Mouse (Mus musculus): ENCODE results near the gene Rnf138rt1. TPM values are rescaled to one million over a fixed set of nuclear protein-coding genes. Genes with fewer than 3 reads are reported as not detected.
A peak's percentile ranks its signal among the peaks of the same experiment; 100 is the strongest.

Gene Rnf138rt1
- polyA plus RNA-seq (2014; fragmentation: Nextera tagmentation; extraction: Ambion mirVana), result 0.20 TPM in 1 of 2 replicates, not detected in the other

DNA sequence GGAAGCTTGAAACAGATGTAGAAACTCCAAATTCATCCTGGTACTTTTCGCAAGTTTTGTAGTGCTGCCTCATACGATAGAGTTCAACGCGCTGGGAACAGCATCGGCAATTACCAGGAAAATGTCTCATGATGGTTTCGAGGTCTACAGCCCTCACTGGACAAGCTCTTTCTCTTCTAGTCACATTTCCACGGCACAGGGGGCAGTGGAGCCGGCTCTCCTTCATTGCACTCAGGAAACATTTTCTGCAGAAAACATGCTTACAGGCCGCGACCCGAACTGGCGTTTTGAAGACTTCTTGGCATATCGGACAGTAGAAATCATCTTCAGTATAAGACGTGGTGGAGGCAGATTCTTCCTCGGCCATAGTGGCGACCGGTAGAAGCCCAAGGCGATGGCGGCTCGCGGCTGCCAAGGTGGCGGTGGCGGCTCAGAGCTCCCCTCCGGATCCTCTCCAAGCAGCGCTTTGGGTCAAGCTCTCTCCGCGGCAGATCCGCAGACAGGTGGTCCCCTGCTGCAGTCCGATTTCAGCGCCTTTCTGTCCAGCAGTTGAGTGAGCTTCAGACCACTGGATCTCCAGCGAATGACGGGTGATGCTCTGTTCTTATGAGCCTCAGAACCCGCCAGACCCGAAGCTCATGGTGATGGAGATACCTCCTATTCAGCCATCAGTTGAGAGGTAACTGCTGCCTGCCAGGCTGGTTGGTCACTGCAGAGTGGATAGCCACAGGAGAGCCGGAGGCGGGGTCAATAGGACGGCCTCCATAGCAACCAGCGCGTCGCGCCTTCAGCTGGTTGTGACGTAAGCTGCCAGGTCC is at the start of gene Rnf138rt1:
Rnf138rt1 (minus strand) TSS at position 713 of the 818 bp plus-strand sequence.
- no peaks in the 10 kb centered on the region for H3K36me3 ChIP-seq (ENCODE audit: control insufficient read depth, insufficient read depth, low read length)
- H3K4me2 ChIP-seq (ENCODE audit: low read length), result peak within 1 kb of the TSS; percentile 54
- DNase-seq (ENCODE audit: low spot score), result peak; percentile 52
- H3K4me3 ChIP-seq (ENCODE audit: low read depth, low read length), result peak within 1 kb of the TSS; percentile 33
- H3K27me3 ChIP-seq (replicated peaks; ENCODE audit: control insufficient read depth, insufficient read depth, low read length), result peaks cover 17% of the 10 kb centered on the region
- H3K27ac ChIP-seq (ENCODE audit: low read depth), result no peak within 1 kb of the TSS
- H3K9ac ChIP-seq (ENCODE audit: low read length), result no peak within 1 kb of the TSS
- WGBS, result 24% methylated on average over 42 of the region's 42 CpGs
- ATAC-seq (replicated peaks; ENCODE audit: low FRiP score, low TSS enrichment, low read depth), result no peak
- no peaks in the 10 kb centered on the region for H3K4me1 ChIP-seq (replicated peaks; ENCODE audit: control insufficient read depth, insufficient read depth, low read length)
- no peaks in the 10 kb centered on the region for H3K9me3 ChIP-seq (ENCODE audit: control insufficient read depth, low read length)

DNA sequence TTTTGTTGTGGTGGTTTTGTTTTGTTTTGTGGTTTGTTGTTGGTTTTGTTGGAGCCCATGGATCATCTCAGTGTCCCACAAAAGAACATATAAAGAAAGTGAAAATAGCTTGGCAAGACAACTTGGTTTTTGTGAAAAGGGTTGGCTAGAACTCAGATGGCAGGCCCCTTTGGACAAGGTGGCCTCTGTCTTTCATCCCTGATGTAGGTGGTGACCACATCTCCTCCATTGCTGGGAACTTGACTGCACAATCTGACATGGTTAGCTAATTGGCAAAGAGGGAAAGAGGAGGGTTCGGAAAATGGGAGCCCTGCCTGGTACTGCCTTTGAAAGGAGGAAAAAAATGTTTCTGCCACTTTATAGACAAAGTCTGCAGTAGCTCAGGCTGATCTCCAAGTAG is 46.1 kb upstream of the Rnf138rt1 start:
- DNase-seq (ENCODE audit: low spot score), result no peak
- peaks cover 6% of the 10 kb centered on the region; the same call in 1 of the 2 replicates for H3K27me3 ChIP-seq (replicated peaks; ENCODE audit: control insufficient read depth, insufficient read depth, low read length)
- H3K9ac ChIP-seq (ENCODE audit: low read length), result no peak overlapping the region
- no peaks in the 10 kb centered on the region for H3K36me3 ChIP-seq (ENCODE audit: control insufficient read depth, insufficient read depth, low read length)
- no peak overlapping the region for H3K4me3 ChIP-seq (ENCODE audit: low read depth, low read length)
- H3K4me2 ChIP-seq (ENCODE audit: low read length), result no peak overlapping the region
- WGBS, result 64% methylated on average over 1 of the region's 1 CpGs
- H3K27ac ChIP-seq (ENCODE audit: low read depth), result no peak overlapping the region
- ATAC-seq (replicated peaks; ENCODE audit: low FRiP score, low TSS enrichment, low read depth), result no peak
- H3K9me3 ChIP-seq (ENCODE audit: control insufficient read depth, low read length), result no peaks in the 10 kb centered on the region
- H3K4me1 ChIP-seq (replicated peaks; ENCODE audit: control insufficient read depth, insufficient read depth, low read length), result no peaks in the 10 kb centered on the region

DNA sequence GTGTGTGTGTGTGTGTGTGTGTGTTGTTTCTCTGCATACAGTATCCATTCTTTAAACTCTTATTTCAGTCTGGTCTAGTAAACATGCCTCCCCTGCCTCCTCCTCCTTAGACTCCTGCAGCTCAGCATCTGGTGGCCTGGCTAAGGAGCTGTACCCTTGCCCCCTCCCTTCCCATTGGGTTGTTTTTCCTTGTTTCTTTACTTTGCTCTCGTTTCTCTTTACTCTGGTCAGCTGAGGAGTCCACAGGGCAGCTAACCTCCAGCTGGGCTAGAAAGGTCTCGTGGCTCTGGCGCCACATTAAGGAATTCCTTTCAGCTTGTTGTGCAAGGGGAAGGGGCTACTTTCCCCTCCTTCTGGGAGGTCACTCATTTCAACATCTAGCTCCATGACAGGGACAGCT is 5.2 kb upstream of the Rnf138rt1 start:
- H3K4me3 ChIP-seq (ENCODE audit: low read depth, low read length), result no peak overlapping the region
- WGBS, result 32% methylated on average over 3 of the region's 3 CpGs
- no peak overlapping the region for H3K4me2 ChIP-seq (ENCODE audit: low read length)
- no peak overlapping the region for H3K9ac ChIP-seq (ENCODE audit: low read length)
- ATAC-seq (replicated peaks; ENCODE audit: low FRiP score, low TSS enrichment, low read depth) (no peak), DNase-seq (ENCODE audit: low spot score) (no peak)
- peaks cover 11% of the 10 kb centered on the region; the same call in 1 of the 2 replicates for H3K27me3 ChIP-seq (replicated peaks; ENCODE audit: control insufficient read depth, insufficient read depth, low read length)
- no peak overlapping the region for H3K27ac ChIP-seq (ENCODE audit: low read depth)
- no peaks in the 10 kb centered on the region for H3K9me3 ChIP-seq (ENCODE audit: control insufficient read depth, low read length)
- H3K36me3 ChIP-seq (ENCODE audit: control insufficient read depth, insufficient read depth, low read length), result no peaks in the 10 kb centered on the region
- no peaks in the 10 kb centered on the region for H3K4me1 ChIP-seq (replicated peaks; ENCODE audit: control insufficient read depth, insufficient read depth, low read length)

DNA sequence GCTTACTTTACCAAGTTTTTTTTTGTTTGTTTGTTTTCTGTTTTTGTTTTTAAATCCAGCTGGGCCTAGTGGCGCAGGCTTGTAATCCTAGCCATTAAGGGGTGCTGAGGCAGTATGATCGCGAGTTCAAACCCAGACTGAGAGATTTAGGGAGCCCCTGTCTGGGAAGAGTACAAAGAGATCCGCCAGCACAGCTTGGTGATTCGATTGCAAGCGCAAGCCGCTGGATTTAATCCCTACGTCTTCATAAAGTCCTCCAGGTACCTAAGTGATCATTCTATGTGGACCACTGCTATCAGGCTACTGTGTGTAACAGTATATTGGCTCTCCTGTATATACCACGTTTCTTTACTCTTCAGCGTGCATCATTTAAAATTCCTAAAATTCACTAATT is 303 bp upstream of the Rnf138rt1 start:
- DNase-seq (ENCODE audit: low spot score) (no peak), ATAC-seq (replicated peaks; ENCODE audit: low FRiP score, low TSS enrichment, low read depth) (no peak)
- H3K9ac ChIP-seq (ENCODE audit: low read length), result no peak overlapping the region
- no peaks in the 10 kb centered on the region for H3K4me1 ChIP-seq (replicated peaks; ENCODE audit: control insufficient read depth, insufficient read depth, low read length)
- no peaks in the 10 kb centered on the region for H3K9me3 ChIP-seq (ENCODE audit: control insufficient read depth, low read length)
- H3K4me2 ChIP-seq (ENCODE audit: low read length), result peak overlapping the region; percentile 54
- H3K4me3 ChIP-seq (ENCODE audit: low read depth, low read length), result peak overlapping the region; percentile 33
- 27% methylated on average over 10 of the region's 10 CpGs for WGBS
- H3K36me3 ChIP-seq (ENCODE audit: control insufficient read depth, insufficient read depth, low read length), result no peaks in the 10 kb centered on the region
- no peak overlapping the region for H3K27ac ChIP-seq (ENCODE audit: low read depth)
- H3K27me3 ChIP-seq (replicated peaks; ENCODE audit: control insufficient read depth, insufficient read depth, low read length), result peaks cover 19% of the 10 kb centered on the region

DNA sequence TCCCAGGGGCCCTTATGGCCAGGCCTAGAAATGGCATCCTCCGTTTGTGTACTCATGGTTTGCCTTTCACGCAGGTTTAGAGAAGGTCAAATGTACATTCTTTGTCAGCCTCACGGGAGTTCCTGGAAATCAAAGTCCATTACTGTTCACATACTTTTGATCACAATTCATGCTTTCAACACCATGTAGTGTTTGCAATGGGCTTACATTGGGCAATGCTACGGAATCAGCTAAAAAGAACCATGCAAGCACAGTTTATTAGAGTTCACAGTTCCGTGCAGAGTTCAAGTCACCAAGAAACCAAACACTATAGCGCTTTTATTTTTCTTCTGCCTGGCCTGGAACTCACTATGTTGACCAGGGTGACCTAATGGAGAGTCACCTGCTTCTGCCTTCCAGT is 15.1 kb downstream of the Rnf138rt1 start:
- no peak overlapping the region for H3K9ac ChIP-seq (ENCODE audit: low read length)
- no peaks in the 10 kb centered on the region for H3K36me3 ChIP-seq (ENCODE audit: control insufficient read depth, insufficient read depth, low read length)
- H3K4me1 ChIP-seq (replicated peaks; ENCODE audit: control insufficient read depth, insufficient read depth, low read length), result no peaks in the 10 kb centered on the region
- DNase-seq (ENCODE audit: low spot score) (no peak), ATAC-seq (replicated peaks; ENCODE audit: low FRiP score, low TSS enrichment, low read depth) (no peak)
- no peaks in the 10 kb centered on the region for H3K9me3 ChIP-seq (ENCODE audit: control insufficient read depth, low read length)
- 82% methylated on average over 6 of the region's 6 CpGs for WGBS
- no peak overlapping the region for H3K27ac ChIP-seq (ENCODE audit: low read depth)
- no peak overlapping the region for H3K4me2 ChIP-seq (ENCODE audit: low read length)
- no peak overlapping the region for H3K4me3 ChIP-seq (ENCODE audit: low read depth, low read length)
- no peaks in the 10 kb centered on the region for H3K27me3 ChIP-seq (replicated peaks; ENCODE audit: control insufficient read depth, insufficient read depth, low read length)

DNA sequence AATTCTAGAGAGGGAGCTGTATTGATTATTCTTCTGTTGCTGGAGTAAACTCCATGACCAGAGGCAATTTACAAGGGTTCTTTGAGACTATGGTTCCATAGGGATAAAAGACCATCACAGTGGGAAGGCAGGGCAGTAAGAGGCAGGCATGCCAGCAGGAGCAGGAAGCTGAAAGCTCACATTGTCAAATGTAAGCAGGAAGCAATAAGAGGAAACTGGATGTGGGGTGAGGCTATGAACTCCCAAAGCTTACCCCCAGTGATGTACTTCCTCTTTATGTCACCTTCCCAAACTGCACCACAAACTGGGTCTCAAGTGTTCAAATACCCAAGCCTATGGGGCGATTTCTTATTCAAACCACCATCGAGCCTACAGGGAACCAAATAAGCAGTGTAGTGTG is 17.2 kb downstream of the Rnf138rt1 start:
- no peak overlapping the region for H3K4me2 ChIP-seq (ENCODE audit: low read length)
- no peak overlapping the region for H3K4me3 ChIP-seq (ENCODE audit: low read depth, low read length)
- H3K9ac ChIP-seq (ENCODE audit: low read length), result no peak overlapping the region
- no peak for ATAC-seq (replicated peaks; ENCODE audit: low FRiP score, low TSS enrichment, low read depth)
- no peaks in the 10 kb centered on the region for H3K9me3 ChIP-seq (ENCODE audit: control insufficient read depth, low read length)
- no peak overlapping the region for H3K27ac ChIP-seq (ENCODE audit: low read depth)
- H3K36me3 ChIP-seq (ENCODE audit: control insufficient read depth, insufficient read depth, low read length), result no peaks in the 10 kb centered on the region
- H3K27me3 ChIP-seq (replicated peaks; ENCODE audit: control insufficient read depth, insufficient read depth, low read length), result no peaks in the 10 kb centered on the region
- no peak for DNase-seq (ENCODE audit: low spot score)
- 87% methylated on average over 2 of the region's 2 CpGs for WGBS
- H3K4me1 ChIP-seq (replicated peaks; ENCODE audit: control insufficient read depth, insufficient read depth, low read length), result no peaks in the 10 kb centered on the region

DNA sequence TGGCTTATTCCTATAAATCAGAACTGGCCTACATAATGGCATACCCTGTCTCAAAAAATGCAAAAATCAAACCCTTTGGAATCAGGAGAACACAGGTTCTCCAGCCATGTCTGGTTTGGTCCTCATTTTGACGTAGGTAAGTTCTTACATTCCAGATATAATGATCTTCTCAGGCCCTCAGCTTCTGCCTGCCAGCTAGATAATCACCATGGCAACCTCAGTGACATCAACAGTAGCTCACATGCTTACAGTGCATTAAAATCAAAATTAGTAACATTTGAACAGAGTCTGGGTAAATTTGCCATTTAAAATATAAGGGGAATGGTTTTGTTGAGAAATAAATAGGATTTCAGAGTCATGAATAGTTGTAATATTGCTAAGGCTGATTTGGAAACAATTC is 22.2 kb downstream of the Rnf138rt1 start:
- WGBS, result 32% methylated on average over 1 of the region's 1 CpGs

DNA sequence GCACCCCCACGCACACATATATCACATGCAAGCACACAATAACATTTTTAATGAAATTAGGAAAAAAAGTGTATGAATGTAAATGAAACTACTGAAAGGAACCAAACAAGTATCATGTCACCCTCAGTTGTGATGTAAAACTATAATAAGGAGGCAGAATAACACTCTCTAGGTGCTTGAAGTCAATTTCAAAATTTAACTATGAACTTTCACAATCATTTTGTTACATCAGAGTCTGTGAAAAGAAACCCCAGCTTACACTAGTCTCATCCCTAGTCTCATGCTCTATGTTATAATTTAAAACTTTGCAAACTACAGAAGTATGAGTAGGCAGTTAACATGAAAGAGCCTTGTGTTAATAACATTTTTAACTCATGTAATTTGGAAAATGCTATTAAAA is 27.0 kb downstream of the Rnf138rt1 start:
- H3K9me3 ChIP-seq (ENCODE audit: control insufficient read depth, low read length), result no peaks in the 10 kb centered on the region
- no peak overlapping the region for H3K4me3 ChIP-seq (ENCODE audit: low read depth, low read length)
- H3K4me1 ChIP-seq (replicated peaks; ENCODE audit: control insufficient read depth, insufficient read depth, low read length), result no peaks in the 10 kb centered on the region
- H3K9ac ChIP-seq (ENCODE audit: low read length), result no peak overlapping the region
- DNase-seq (ENCODE audit: low spot score) (no peak), ATAC-seq (replicated peaks; ENCODE audit: low FRiP score, low TSS enrichment, low read depth) (no peak)
- no peak overlapping the region for H3K27ac ChIP-seq (ENCODE audit: low read depth)
- no peaks in the 10 kb centered on the region for H3K36me3 ChIP-seq (ENCODE audit: control insufficient read depth, insufficient read depth, low read length)
- 81% methylated on average over 1 of the region's 1 CpGs for WGBS
- no peak overlapping the region for H3K4me2 ChIP-seq (ENCODE audit: low read length)
- H3K27me3 ChIP-seq (replicated peaks; ENCODE audit: control insufficient read depth, insufficient read depth, low read length), result no peaks in the 10 kb centered on the region

More for the DNA sequence above, 22.2 kb downstream of the Rnf138rt1 start:
- H3K27ac ChIP-seq (ENCODE audit: low read depth), result no peak overlapping the region
- no peak overlapping the region for H3K4me2 ChIP-seq (ENCODE audit: low read length)
- no peak for DNase-seq (ENCODE audit: low spot score)
- H3K36me3 ChIP-seq (ENCODE audit: control insufficient read depth, insufficient read depth, low read length), result no peaks in the 10 kb centered on the region
- no peak overlapping the region for H3K4me3 ChIP-seq (ENCODE audit: low read depth, low read length)
- ATAC-seq (replicated peaks; ENCODE audit: low FRiP score, low TSS enrichment, low read depth), result no peak
- H3K27me3 ChIP-seq (replicated peaks; ENCODE audit: control insufficient read depth, insufficient read depth, low read length), result no peaks in the 10 kb centered on the region
- H3K4me1 ChIP-seq (replicated peaks; ENCODE audit: control insufficient read depth, insufficient read depth, low read length), result no peaks in the 10 kb centered on the region
- H3K9ac ChIP-seq (ENCODE audit: low read length), result no peak overlapping the region
- H3K9me3 ChIP-seq (ENCODE audit: control insufficient read depth, low read length), result no peaks in the 10 kb centered on the region

DNA sequence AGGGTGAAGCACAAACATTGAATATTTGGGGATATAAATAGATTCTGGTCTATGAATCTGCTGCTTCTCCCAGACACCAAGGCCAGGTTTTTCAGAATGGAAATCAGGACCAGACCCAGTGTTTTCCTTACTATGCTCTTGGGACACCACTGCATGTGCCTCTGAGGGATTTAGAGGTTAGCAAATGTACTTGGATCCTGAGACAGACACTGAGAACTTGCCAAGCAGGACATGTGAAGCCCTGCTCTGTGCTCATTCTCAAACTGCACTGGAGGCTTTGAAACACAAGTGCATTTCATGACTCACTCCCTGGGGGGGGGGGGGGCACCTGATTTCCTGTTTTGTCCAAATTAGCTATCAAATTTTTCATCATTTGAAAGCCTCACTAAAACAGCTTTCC is 37.5 kb downstream of the Rnf138rt1 start:
- no peaks in the 10 kb centered on the region for H3K4me1 ChIP-seq (replicated peaks; ENCODE audit: control insufficient read depth, insufficient read depth, low read length)
- no peak overlapping the region for H3K4me2 ChIP-seq (ENCODE audit: low read length)
- DNase-seq (ENCODE audit: low spot score), result no peak
- no peak overlapping the region for H3K27ac ChIP-seq (ENCODE audit: low read depth)
- no peaks in the 10 kb centered on the region for H3K9me3 ChIP-seq (ENCODE audit: control insufficient read depth, low read length)
- no peak overlapping the region for H3K9ac ChIP-seq (ENCODE audit: low read length)
- no peaks in the 10 kb centered on the region for H3K36me3 ChIP-seq (ENCODE audit: control insufficient read depth, insufficient read depth, low read length)
- H3K27me3 ChIP-seq (replicated peaks; ENCODE audit: control insufficient read depth, insufficient read depth, low read length), result 0 out of 2 replicates have a peak, but pooled peaks cover 3% of the 10 kb centered on the region
- ATAC-seq (replicated peaks; ENCODE audit: low FRiP score, low TSS enrichment, low read depth), result no peak
- H3K4me3 ChIP-seq (ENCODE audit: low read depth, low read length), result no peak overlapping the region

Measured in intestine, embryonic 14.5 days (tissue).